Mouse (Mus musculus) midbrain, embryonic 16.5 days (tissue): ENCODE measurements at regions not wholly inside any gene's neighbourhood (a gene's known extent, or its start where the extent isn't known, plus 50 kb on each side); places are given as distances from the start of the nearest gene placed in this dataset.
"Not testable (repeated sequence)": the region's sequence is repeated elsewhere in the genome, so short reads cannot be mapped to it uniquely, and the experiment has no call there.

Source experiments
- ATAC-seq: fragments of 200-750 bp; cut with Nextera tagmentation; 2 replicates; pipeline ENCODE4 v1.8.0; 2017; ENCODE audit warnings: moderate TSS enrichment
- H3K27ac ChIP-seq: fragments of 300-500 bp; sonication (generic); 2 replicates; pipeline ENCODE4 v1.5.1; 2014; ENCODE audit warnings: mild to moderate bottlenecking, low read length, mixed read lengths
- H3K27me3 ChIP-seq: fragments of 300-500 bp; sonication (generic); 2 replicates; pipeline ENCODE4 v1.6.1; 2014; ENCODE audit warnings: low read depth, low read length, mixed read lengths; ENCODE audit not compliant: control insufficient read depth, insufficient read depth
- H3K36me3 ChIP-seq: fragments of 300-500 bp; sonication (generic); 2 replicates; pipeline ENCODE4 v1.6.1; 2014; ENCODE audit warnings: mild to moderate bottlenecking, low read length, moderate library complexity, mixed read lengths; ENCODE audit not compliant: control insufficient read depth, insufficient read depth
- H3K4me1 ChIP-seq: fragments of 300-500 bp; sonication (generic); 2 replicates; pipeline ENCODE4 v1.6.1; 2014; ENCODE audit warnings: mild to moderate bottlenecking, low read length, mixed read lengths; ENCODE audit not compliant: control insufficient read depth, insufficient read depth
- H3K4me2 ChIP-seq: fragments of 300-500 bp; sonication (generic); 2 replicates; pipeline ENCODE4 v1.6.1; 2014; ENCODE audit warnings: mild to moderate bottlenecking, low read length, mixed read lengths
- H3K4me3 ChIP-seq: fragments of 300-500 bp; sonication (generic); 2 replicates; pipeline ENCODE4 v1.5.1; 2014; ENCODE audit warnings: low read depth, mild to moderate bottlenecking, low read length, moderate library complexity, mixed read lengths
- H3K9ac ChIP-seq: fragments of 300-500 bp; sonication (generic); 2 replicates; pipeline ENCODE4 v1.6.1; 2014; ENCODE audit warnings: low read depth, low read length, mixed read lengths
- H3K9me3 ChIP-seq: fragments of 300-500 bp; sonication (generic); replicated peaks from 2 replicates; pipeline ENCODE4 v1.6.1; 2014; ENCODE audit warnings: mild to moderate bottlenecking, low read length, mixed read lengths; ENCODE audit not compliant: control insufficient read depth, poor library complexity, severe bottlenecking
- WGBS: fragments of 180-500 bp; shearing (Covaris S2); extraction: QIAGEN DNeasy Blood & Tissue Kit; methylation state at CpG from one replicate; pipeline ENCODE4 v1.1.7; 2014; 5-methylcytosine and 5-hydroxymethylcytosine counted together

DNA sequence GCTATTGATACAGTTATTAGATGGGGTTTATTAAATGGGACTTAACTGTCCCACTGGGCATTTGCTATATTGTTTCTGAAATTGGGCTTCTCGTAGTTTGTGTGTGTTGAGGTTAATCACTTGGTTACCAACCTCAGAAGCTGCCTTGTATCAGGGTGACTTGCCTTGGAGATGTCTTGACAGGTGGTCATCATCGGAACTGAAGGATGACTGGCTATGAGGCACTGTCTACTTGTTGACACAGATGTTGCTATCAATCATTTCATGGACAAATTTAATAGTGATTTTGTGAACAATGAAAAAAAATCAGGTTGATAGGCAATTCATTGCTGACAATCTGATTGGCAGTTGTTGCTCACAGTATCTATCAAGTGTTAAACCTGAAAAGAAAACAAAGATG lies 261.4 kb upstream of the Arhgap42 start:
- no peak for ATAC-seq
- no peaks in the 10 kb centered on the region for H3K27me3 ChIP-seq
- no peaks in the 10 kb centered on the region for H3K4me1 ChIP-seq
- H3K4me2 ChIP-seq = no peak overlapping the region
- H3K9ac ChIP-seq = no peak overlapping the region
- no peaks in the 10 kb centered on the region for H3K9me3 ChIP-seq
- no peak overlapping the region for H3K27ac ChIP-seq
- H3K4me3 ChIP-seq = no peak overlapping the region
- 86% methylated on average over 2 of the region's 2 CpGs for WGBS
- no peaks in the 10 kb centered on the region for H3K36me3 ChIP-seq

DNA sequence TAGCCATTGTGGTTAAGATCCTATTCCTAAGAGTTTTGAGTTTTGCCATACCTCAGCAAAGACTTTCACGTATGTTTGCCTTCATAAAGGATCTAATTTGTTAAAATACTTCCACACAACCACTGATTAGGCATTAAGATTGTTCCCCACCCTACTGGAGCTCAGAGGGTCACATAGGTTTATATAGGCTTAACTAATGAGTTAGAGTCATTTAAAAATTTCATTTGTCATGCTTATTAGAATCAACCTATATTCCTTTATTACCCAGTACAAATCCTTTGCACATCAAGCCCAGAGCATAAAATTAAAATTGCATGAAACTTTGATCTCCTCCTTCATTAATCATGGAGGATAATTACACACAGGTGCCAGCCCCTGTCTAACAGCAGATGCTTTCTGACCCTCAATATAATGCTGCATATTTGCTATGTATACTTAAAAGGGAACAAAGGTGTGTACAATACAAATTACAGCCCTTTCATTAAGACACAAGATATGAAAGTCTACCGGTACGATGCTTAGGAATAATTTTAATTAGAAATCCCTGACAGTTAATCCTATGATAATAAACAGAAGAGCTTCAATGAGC lies 254.8 kb upstream of the Arhgap42 start:
- H3K4me2 ChIP-seq = no peak overlapping the region
- peak overlapping the region; percentile 26; the same call in 1 of the 2 replicates for H3K27ac ChIP-seq
- ATAC-seq = peak; percentile 58; the same call in 1 of the 2 replicates
- WGBS = 46% methylated on average over 3 of the region's 3 CpGs
- no peaks in the 10 kb centered on the region for H3K36me3 ChIP-seq
- no peaks in the 10 kb centered on the region for H3K27me3 ChIP-seq
- H3K4me1 ChIP-seq = no peaks in the 10 kb centered on the region
- no peaks in the 10 kb centered on the region for H3K9me3 ChIP-seq
- H3K4me3 ChIP-seq = no peak overlapping the region
- H3K9ac ChIP-seq = no peak overlapping the region

DNA sequence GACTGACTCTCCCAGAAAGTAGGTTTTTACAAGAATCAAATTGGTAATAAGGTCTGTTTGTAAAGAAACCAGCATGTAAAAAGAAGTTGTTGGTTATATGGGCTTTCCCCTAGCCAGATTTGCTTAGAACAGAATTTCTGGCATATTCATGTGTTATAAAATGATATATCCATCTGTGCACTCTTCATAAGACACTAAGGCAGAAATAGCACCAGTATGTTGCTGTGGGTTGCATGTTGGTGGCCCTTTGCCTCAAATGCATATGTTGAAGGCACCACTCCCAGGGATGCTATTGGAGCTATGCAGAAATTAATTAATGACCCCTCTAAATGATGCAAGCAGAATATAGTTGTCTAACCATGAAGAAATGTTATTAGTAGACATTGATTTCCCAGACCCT lies 238.2 kb upstream of the Arhgap42 start:
- no peaks in the 10 kb centered on the region for H3K36me3 ChIP-seq
- no peak overlapping the region for H3K4me3 ChIP-seq
- H3K27me3 ChIP-seq = no peaks in the 10 kb centered on the region
- no peaks in the 10 kb centered on the region for H3K9me3 ChIP-seq
- H3K27ac ChIP-seq = no peak overlapping the region
- ATAC-seq = no peak
- no peaks in the 10 kb centered on the region for H3K4me1 ChIP-seq
- H3K9ac ChIP-seq = no peak overlapping the region
- no peak overlapping the region for H3K4me2 ChIP-seq

DNA sequence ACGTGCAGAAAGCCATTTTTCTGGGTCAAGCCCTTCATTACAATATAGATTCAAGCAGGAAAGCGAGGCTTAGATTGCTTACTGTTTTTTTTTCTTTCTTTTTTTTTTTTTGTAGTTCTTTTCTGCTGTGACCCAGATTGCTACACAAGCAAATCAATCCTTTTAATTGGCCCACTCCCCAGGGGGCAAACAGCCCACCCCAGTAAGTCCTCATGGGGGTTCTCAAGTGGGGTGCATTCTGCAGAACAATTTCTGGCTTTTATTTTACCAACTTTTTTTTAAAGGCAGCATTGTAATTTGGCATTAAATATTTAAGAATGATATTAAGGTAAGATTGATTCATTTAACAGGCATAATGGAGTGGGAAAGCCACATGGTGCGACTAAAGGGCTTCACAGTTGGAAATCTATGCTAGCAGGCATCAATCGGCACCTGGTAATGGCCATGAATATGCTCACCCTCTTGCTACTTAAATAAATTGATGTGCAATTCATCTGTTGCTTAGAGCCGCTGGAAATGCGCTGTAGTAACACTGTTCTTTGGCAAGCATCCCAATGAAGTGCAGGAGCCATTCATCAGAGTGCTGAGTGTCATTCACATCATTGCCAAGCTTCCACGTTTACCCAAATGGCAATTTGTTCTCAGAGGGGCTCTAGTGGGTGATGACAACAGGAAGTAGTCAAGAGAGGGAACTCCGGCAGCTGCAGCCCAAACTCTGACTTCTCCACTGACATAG lies 236.3 kb upstream of the Arhgap42 start:
- Histone ChIP-seq H3K9ac (no peak overlapping the region), H3K4me1 (no peaks in the 10 kb centered on the region), H3K9me3 (no peaks in the 10 kb centered on the region), H3K36me3 (no peaks in the 10 kb centered on the region), H3K27me3 (no peaks in the 10 kb centered on the region), H3K4me2 (no peak overlapping the region), H3K27ac (no peak overlapping the region), H3K4me3 (no peak overlapping the region)
- 43% methylated on average over 8 of the region's 8 CpGs for WGBS
- peak; percentile 73 for ATAC-seq

DNA sequence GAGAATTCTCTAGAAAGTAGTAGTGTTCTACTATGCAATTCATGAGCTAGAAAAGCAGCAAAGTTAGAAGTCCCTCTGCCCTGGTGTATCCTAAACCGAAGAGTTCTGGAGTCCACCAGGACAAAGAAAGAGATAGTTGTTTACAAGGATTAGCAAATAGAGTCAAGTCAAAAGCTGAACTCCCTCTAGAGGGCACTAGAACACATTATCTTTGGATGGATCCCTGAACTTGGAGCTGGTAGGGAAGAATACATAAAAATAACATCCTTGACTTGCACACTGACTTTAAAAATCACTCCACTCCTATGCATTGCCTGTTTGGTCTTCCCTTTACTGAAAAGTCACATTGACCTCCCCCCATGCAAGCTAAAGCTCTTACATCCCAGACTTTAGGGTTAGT lies 205.3 kb upstream of the Arhgap42 start:
- Histone ChIP-seq H3K9ac (no peak overlapping the region), H3K27ac (no peak overlapping the region), H3K4me3 (no peak overlapping the region), H3K9me3 (no peaks in the 10 kb centered on the region), H3K4me2 (no peak overlapping the region), H3K27me3 (no peaks in the 10 kb centered on the region), H3K4me1 (no peaks in the 10 kb centered on the region), H3K36me3 (no peaks in the 10 kb centered on the region)
- no peak for ATAC-seq
- 93% methylated on average over 1 of the region's 1 CpGs for WGBS

DNA sequence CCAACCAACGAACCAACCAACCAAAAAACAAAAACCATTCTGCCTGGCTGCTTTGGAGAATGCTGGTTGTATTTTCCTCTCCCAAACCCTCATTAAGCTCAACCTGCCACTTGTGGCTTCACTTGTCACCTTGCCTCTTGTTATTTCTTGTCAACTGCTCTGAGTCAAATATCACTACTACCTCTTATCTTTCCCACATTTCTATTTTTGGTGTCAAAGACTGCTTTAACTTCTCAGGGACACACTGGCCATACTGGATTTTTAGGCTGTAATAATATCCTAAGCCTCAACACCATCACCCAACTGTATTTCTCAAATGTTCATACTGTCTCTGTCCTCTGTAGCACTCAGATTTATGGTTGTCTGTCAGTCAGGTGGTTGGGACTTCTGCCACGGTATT lies 181.4 kb upstream of the Arhgap42 start:
- no peaks in the 10 kb centered on the region for H3K4me1 ChIP-seq
- WGBS = 85% methylated on average over 2 of the region's 2 CpGs
- no peaks in the 10 kb centered on the region for H3K36me3 ChIP-seq
- H3K9ac ChIP-seq = no peak overlapping the region
- H3K27me3 ChIP-seq = no peaks in the 10 kb centered on the region
- ATAC-seq = no peak
- H3K27ac ChIP-seq = no peak overlapping the region
- H3K4me3 ChIP-seq = no peak overlapping the region
- H3K4me2 ChIP-seq = no peak overlapping the region
- 0 out of 2 replicates have a peak, but pooled peaks cover 2% of the 10 kb centered on the region for H3K9me3 ChIP-seq

DNA sequence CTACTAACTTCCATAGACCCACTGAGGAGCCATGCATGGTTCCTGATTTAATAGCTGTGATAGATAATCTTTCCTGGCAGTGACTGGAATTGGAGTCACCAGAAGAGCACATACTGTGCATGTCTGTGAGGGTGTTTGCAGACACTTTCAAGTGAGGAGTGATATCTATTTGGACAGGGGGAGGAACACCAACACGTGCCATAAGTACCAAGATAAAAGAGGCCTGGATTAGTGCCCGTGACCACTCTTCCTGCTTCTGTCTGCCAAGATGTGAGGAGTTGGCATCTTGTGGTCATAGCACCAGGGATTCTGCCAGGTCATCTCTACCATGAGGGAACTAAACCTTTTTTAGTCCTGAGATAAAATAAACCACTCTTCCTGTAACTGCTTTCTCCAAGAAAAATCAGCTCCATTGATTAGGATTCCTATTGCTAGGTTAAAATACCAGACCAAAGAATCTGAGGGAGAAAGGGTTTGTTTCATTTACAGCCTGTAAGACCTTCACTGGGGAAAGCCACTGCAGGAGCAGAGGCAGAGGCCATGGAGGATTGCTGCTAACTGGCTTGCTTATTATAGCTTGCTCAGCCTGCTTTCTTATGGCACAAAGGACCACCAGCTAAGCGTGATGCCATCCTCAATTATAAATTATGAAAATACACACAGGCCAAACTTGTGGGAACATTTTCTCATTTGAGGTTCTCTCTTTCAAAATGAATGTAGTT lies 173.7 kb upstream of the Arhgap42 start:
- Histone ChIP-seq H3K4me1 (no peaks in the 10 kb centered on the region), H3K36me3 (no peaks in the 10 kb centered on the region), H3K4me2 (no peak overlapping the region), H3K9ac (no peak overlapping the region), H3K9me3 (no peaks in the 10 kb centered on the region), H3K4me3 (no peak overlapping the region), H3K27ac (no peak overlapping the region), H3K27me3 (no peaks in the 10 kb centered on the region)
- WGBS = 58% methylated on average over 3 of the region's 3 CpGs
- no peak for ATAC-seq

DNA sequence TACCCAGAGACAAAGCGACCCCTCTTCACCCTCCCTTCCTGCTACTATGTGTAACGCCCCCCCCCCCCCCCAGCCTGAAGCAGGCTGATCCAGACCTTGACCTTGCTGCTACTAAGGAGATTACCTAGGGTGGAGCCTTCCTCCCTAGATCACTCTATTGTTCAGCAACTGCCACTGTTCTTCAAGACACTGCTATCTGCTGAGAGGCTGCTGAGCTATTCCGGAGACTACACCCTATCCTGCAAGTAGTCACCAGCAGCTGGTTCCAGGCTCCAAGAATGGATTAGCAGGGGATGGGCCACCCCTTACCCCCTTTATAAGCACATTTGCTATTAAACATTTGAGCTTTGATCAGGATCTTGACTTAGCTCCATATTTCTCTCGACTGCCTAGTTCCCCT lies 155.3 kb upstream of the Arhgap42 start:
- H3K4me3 ChIP-seq, H3K27ac ChIP-seq, H3K9ac ChIP-seq, H3K9me3 ChIP-seq, H3K36me3 ChIP-seq, ATAC-seq, H3K27me3 ChIP-seq, H3K4me1 ChIP-seq, H3K4me2 ChIP-seq: not testable (repeated sequence)
- 90% methylated on average over 3 of the region's 4 CpGs for WGBS

DNA sequence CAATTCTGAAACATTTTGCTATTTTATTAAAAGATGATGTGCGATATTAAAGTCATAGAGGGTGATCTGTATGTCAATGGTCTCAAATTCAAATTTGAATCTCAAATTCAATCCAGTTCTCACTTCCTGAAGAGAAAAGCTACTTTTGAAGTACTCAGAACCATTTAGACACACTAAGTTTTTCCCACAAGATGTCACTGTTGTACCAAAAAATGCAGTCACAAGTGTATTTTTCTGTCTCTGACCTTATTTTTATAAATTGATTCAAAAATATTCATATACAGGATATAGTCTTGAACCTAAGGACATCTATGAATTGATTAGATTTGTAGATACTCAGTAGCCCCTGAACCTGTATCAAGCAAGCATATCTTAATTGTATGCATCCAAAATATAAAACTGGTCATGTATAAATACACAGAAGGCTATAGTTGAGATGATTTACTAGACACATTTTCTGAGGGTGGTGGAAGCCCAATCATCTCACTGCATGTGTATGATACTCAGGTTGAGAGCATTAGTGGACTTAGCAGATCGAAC lies 137.8 kb upstream of the Arhgap42 start:
- Histone ChIP-seq H3K27me3 (no peaks in the 10 kb centered on the region), H3K9me3 (no peaks in the 10 kb centered on the region), H3K4me2 (no peak overlapping the region), H3K4me3 (no peak overlapping the region), H3K36me3 (no peaks in the 10 kb centered on the region), H3K9ac (no peak overlapping the region), H3K27ac (no peak overlapping the region), H3K4me1 (no peaks in the 10 kb centered on the region)
- 80% methylated on average over 2 of the region's 2 CpGs for WGBS
- ATAC-seq = peak; percentile 62; the same call in 1 of the 2 replicates
